Mouse (Mus musculus) heart, embryonic 14.5 days (tissue): ENCODE measurements around the gene Zfp366. TPM values are rescaled to one million over a fixed set of nuclear protein-coding genes. Genes with fewer than 3 reads are reported as not detected.

Source experiments
- ATAC-seq: fragments of 200-750 bp; cut with Nextera tagmentation; 2 replicates; pipeline ENCODE4 v1.8.0; 2017; ENCODE audit warnings: low read depth, moderate TSS enrichment; ENCODE audit not compliant: insufficient number of reproducible peaks, insufficient read depth, low FRiP score
- H3K27ac ChIP-seq, 2 experiments: fragments of 200-500 bp in 1 of 2; fragments of 300-500 bp in 1 of 2; sonication (generic) in 1 of 2; replicated peaks in 1 of 2; 2 replicates each; pipeline ENCODE4 v1.5.1; 2012 to 2014; ENCODE audit warnings: low read depth in 2 of 2, low read length in 2 of 2, control low read depth in 1 of 2, mild to moderate bottlenecking in 1 of 2, mixed read lengths in 1 of 2; ENCODE audit not compliant: control insufficient read depth in 1 of 2, insufficient read depth in 1 of 2
- H3K27me3 ChIP-seq: fragments of 300-500 bp; sonication (generic); 2 replicates; pipeline ENCODE4 v1.6.1; 2014; ENCODE audit warnings: mild to moderate bottlenecking, low read length, control low read depth; ENCODE audit not compliant: control insufficient read depth, insufficient read depth
- H3K36me3 ChIP-seq: fragments of 300-500 bp; sonication (generic); 2 replicates; pipeline ENCODE4 v1.6.1; 2014; ENCODE audit warnings: mild to moderate bottlenecking, control low read depth, low read length, mixed read lengths; ENCODE audit not compliant: control insufficient read depth, insufficient read depth
- H3K4me1 ChIP-seq, 2 experiments: fragments of 200-500 bp in 1 of 2; fragments of 300-500 bp in 1 of 2; sonication (generic) in 1 of 2; 2 replicates each; pipeline ENCODE4 v1.6.1; 2012 to 2014; ENCODE audit warnings: low read length in 2 of 2, control low read depth in 1 of 2, mixed read lengths in 1 of 2; ENCODE audit not compliant: control insufficient read depth in 2 of 2, insufficient read depth in 2 of 2
- H3K4me2 ChIP-seq: fragments of 300-500 bp; sonication (generic); 2 replicates; pipeline ENCODE4 v1.6.1; 2014; ENCODE audit warnings: mild to moderate bottlenecking, low read length
- H3K4me3 ChIP-seq, 2 experiments: fragments of 200-500 bp in 1 of 2; fragments of 300-500 bp in 1 of 2; sonication (generic) in 1 of 2; 2 replicates each; pipeline ENCODE4 v1.5.1; 2012 to 2014; ENCODE audit warnings: low read length in 2 of 2, mild to moderate bottlenecking in 2 of 2, control low read depth in 1 of 2, low read depth in 1 of 2, moderate library complexity in 1 of 2; ENCODE audit not compliant: control insufficient read depth in 1 of 2, insufficient read depth in 1 of 2
- H3K9ac ChIP-seq: fragments of 300-500 bp; sonication (generic); 2 replicates; pipeline ENCODE4 v1.6.1; 2014; ENCODE audit warnings: mild to moderate bottlenecking, low read length
- H3K9me3 ChIP-seq: fragments of 300-500 bp; sonication (generic); 2 replicates; pipeline ENCODE4 v1.6.1; 2016; ENCODE audit warnings: low read length, control low read depth; ENCODE audit not compliant: control insufficient read depth
- WGBS: fragments of 180-500 bp; shearing (Covaris S2); extraction: QIAGEN DNeasy Blood & Tissue Kit; methylation state at CpG from one replicate; pipeline ENCODE4 v1.1.7; 2014; 5-methylcytosine and 5-hydroxymethylcytosine counted together
- polyA plus RNA-seq: library from polyadenylated mRNA; unstranded; fragments of >200 nt; fragmentation: Nextera tagmentation; extraction: Ambion mirVana; gene quantifications from 2 replicates; pipeline ENCODE4 v1.2.1, GENCODE M21; 2014

The Zfp366 gene
- polyA plus RNA-seq, 1 experiment from 2014 or later = 0.95 TPM

GRCm38 (mm10) chr13:99219586-99219985 lies 35.0 kb downstream of the Zfp366 start:
- Histone ChIP-seq H3K36me3 (no peaks in the 10 kb centered on the region), H3K9me3 (no peaks in the 10 kb centered on the region), H3K27me3 (no peaks in the 10 kb centered on the region), H3K27ac (no peak overlapping the region), H3K4me1 (peaks cover 3% of the 10 kb centered on the region in 2 experiments; a peak in 2 of 4 replicates), H3K9ac (no peak overlapping the region), H3K4me2 (no peak overlapping the region), H3K4me3 (no peak overlapping the region)
- ATAC-seq = no peak
- 88% methylated on average over 4 of the region's 4 CpGs for WGBS

- Histone ChIP-seq H3K4me1 (peaks cover 9 to 24% of the 10 kb centered on the region in 2 experiments), H3K36me3 (no peaks in the 10 kb centered on the region), H3K27me3 (no peaks in the 10 kb centered on the region), H3K4me2 (no peak overlapping the region), H3K9me3 (no peaks in the 10 kb centered on the region), H3K27ac (no peak overlapping the region), H3K4me3 (no peak overlapping the region), H3K9ac (no peak overlapping the region)
- WGBS = 96% methylated on average over 3 of the region's 3 CpGs
- no peak for ATAC-seq
Observed at GRCm38 (mm10) chr13:99221996-99222395, 37.4 kb downstream of the Zfp366 start.

GRCm38 (mm10) chr13:99222476-99222875 lies 37.9 kb downstream of the Zfp366 start:
- no peak overlapping the region for H3K4me2 ChIP-seq
- H3K9me3 ChIP-seq = no peaks in the 10 kb centered on the region
- no peaks in the 10 kb centered on the region for H3K27me3 ChIP-seq
- ATAC-seq = no peak
- no peaks in the 10 kb centered on the region for H3K36me3 ChIP-seq
- peaks cover 13 to 29% of the 10 kb centered on the region in 2 experiments for H3K4me1 ChIP-seq
- no peak overlapping the region for H3K4me3 ChIP-seq
- no peak overlapping the region for H3K9ac ChIP-seq
- WGBS = 88% methylated on average over 5 of the region's 5 CpGs
- H3K27ac ChIP-seq = no peak overlapping the region

- H3K27me3 ChIP-seq = no peaks in the 10 kb centered on the region
- 82% methylated on average over 8 of the region's 8 CpGs for WGBS
- H3K4me1 ChIP-seq = peaks cover 13 to 32% of the 10 kb centered on the region in 2 experiments
- ATAC-seq = no peak
- no peak overlapping the region for H3K9ac ChIP-seq
- H3K4me2 ChIP-seq = no peak overlapping the region
- H3K4me3 ChIP-seq = no peak overlapping the region
- no peak overlapping the region for H3K27ac ChIP-seq
- H3K9me3 ChIP-seq = no peaks in the 10 kb centered on the region
- no peaks in the 10 kb centered on the region for H3K36me3 ChIP-seq
Observed at GRCm38 (mm10) chr13:99223321-99223884, 38.8 kb downstream of the Zfp366 start.

DNA sequence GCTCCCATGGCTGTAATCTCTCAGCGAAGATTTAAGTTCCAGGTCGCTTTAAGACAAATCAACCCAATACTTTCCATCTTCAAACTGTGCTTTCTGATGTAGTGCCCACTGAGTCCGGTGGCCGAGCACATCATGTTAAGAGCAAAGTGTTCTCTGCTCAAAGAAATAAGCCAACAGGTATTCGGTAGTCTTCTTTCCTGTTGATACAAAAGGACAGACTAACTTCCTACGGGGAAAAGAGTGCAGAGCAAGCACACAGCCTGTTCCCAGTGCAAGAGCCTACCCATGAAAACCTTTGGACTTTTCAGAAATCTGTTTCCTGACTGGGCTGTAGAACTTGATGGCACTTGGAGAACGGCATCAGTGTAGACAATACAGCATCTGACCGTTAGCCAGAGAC lies 39.3 kb downstream of the Zfp366 start:
- peaks cover 13 to 32% of the 10 kb centered on the region in 2 experiments for H3K4me1 ChIP-seq
- no peak for ATAC-seq
- H3K27me3 ChIP-seq = no peaks in the 10 kb centered on the region
- no peak overlapping the region for H3K27ac ChIP-seq
- no peak overlapping the region for H3K9ac ChIP-seq
- WGBS = 92% methylated on average over 8 of the region's 8 CpGs
- no peaks in the 10 kb centered on the region for H3K36me3 ChIP-seq
- H3K4me3 ChIP-seq = no peak overlapping the region
- no peak overlapping the region for H3K4me2 ChIP-seq
- H3K9me3 ChIP-seq = no peaks in the 10 kb centered on the region

DNA sequence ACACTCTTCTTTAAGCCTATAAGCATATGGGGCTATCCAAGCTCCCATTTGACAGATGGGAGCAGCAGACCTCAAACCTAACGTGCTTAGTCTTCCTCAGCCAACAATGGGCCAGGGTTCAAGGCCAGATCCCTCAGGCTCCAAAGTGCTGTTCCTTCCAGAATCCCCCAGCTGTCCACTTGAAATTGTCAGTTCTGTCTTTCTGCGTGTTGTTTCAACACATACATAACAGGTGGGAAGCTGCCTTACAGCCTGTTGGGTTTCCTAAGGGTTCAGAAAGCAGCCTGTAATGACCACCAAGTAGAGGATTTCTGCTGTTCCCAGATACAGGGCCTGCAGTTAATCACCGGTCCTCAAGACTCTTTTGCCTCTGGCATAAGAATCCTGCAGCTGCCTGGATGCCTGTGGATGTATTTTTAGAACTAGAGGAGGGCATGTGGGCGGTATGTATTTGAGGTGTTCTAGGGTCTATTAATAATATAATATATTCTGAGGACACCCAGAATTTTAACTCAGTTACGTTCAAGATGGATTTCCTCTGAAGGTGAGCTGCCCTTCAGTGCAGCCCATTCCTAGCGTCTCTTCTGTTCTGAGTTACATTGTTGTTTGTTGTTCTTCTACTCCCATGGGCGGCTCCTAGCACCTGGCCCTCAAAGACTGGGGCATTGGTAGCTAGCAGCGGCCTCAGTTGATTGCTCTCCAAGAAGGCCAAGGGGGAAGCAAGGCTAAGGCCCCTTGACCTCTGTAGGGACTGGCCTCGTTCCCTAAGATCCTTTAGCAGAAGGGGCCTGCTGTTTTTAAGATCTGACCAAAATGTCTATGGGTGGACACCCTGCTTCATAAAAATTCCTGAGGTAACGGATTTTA lies 41.0 kb downstream of the Zfp366 start:
- Histone ChIP-seq H3K9ac (peak overlapping the region; percentile 28; the same call in 1 of the 2 replicates), H3K4me1 (peaks cover 17 to 35% of the 10 kb centered on the region in 2 experiments), H3K9me3 (no peaks in the 10 kb centered on the region), H3K27ac (peak overlapping the region; percentile 64 to 85), H3K36me3 (no peaks in the 10 kb centered on the region), H3K27me3 (no peaks in the 10 kb centered on the region), H3K4me3 (no peak overlapping the region), H3K4me2 (0 out of 2 replicates have a peak overlapping the region, but pooled peaks have one; percentile 8)
- ATAC-seq = no peak
- WGBS = 49% methylated on average over 10 of the region's 10 CpGs

DNA sequence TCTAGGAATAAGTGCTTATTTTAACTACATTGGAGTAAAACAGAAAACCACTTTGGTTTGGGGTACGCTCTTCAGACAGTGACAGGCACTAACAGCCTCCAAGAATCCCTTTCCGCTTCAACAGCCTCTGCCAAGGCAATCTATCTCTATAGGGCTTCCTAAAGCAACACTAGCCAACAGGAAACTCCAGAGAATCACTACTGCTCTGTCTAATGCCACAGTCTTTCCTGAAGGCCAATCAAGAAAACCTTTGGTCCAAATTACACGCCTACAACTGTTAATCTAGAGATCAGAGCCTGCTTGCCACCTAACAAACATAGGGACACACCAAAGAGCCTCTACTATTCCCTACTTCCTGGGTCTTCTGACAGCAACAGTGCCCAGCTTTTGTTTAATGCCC lies 42.2 kb downstream of the Zfp366 start:
- no peak for ATAC-seq
- no peak overlapping the region for H3K4me3 ChIP-seq
- WGBS = 78% methylated on average over 3 of the region's 3 CpGs
- H3K36me3 ChIP-seq = no peaks in the 10 kb centered on the region
- peaks cover 17 to 35% of the 10 kb centered on the region in 2 experiments for H3K4me1 ChIP-seq
- no peaks in the 10 kb centered on the region for H3K27me3 ChIP-seq
- no peak overlapping the region for H3K9ac ChIP-seq
- no peaks in the 10 kb centered on the region for H3K9me3 ChIP-seq
- peak overlapping the region; percentile 53 to 67 for H3K27ac ChIP-seq
- no peak overlapping the region for H3K4me2 ChIP-seq
